Mouse (Mus musculus) heart, adult 10 weeks (tissue): ENCODE results near the gene Cradd. TPM values are rescaled to one million over a fixed set of nuclear protein-coding genes. Genes with fewer than 3 reads are reported as not detected.

Experiments
- polyA plus RNA-seq: library from polyadenylated mRNA; stranded (reverse); fragments of 350-450 nt; fragmentation: Illumina TruSeq; extraction: RNeasy Lipid Tissue Mini Kit (QIAGEN cat#74804); gene quantifications from one replicate; pipeline ENCODE4 v1.2.3, GENCODE M21; 2014; ENCODE audit warnings: low read depth, low replicate concordance

Gene Cradd
- polyA plus RNA-seq = 11.7 TPM

GRCm38 (mm10) chr10:95323393-95324277, at the start of gene Cradd:
Gene Cradd (minus strand): TSS chr10:95324133.

Other genes with a start within 250 kb of the Cradd start
- 39.4 TPM for gene Socs2, start 93.0 kb upstream of the Cradd start, polyA plus RNA-seq
- 804 TPM for gene Mrpl42, start 177.8 kb upstream of the Cradd start, polyA plus RNA-seq
- 109 TPM for gene Ube2n, start 191.0 kb upstream of the Cradd start, polyA plus RNA-seq
- 234 TPM for gene Nudt4, start 240.0 kb upstream of the Cradd start, polyA plus RNA-seq